Mouse (Mus musculus): ENCODE measurements around the gene Mlxipl.

The Mlxipl gene

GRCm38 (mm10) chr5:135185016-135185415 is 95.3 kb downstream of the Mlxipl start:
- in situ Hi-C loops (cut with MboI, MseI): no loop called here

DNA sequence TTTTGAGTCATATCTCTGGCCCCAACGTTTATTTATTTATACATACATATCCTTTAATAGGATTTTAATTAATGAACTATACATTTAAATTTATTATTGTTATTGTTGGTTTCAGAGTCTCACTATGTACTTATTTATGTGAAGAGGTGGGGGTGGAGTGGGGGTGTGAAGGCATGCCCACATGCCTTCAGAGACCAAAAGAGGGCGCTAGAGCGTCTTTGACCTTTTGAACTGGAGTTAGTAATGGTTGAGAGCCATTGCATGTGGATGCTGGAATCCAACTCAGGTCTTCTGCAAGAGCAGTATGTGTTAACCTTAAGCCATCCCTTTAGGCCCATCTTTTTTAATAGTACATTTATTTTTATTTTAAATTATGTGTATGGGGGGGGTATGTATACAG is 95.9 kb downstream of the Mlxipl start:
- in situ Hi-C loops (cut with MboI, MseI): no loop called here

- in situ Hi-C loops (cut with MboI, MseI): no loop called here
Measured at GRCm38 (mm10) chr5:135186231-135186620, 96.5 kb downstream of the Mlxipl start.

DNA sequence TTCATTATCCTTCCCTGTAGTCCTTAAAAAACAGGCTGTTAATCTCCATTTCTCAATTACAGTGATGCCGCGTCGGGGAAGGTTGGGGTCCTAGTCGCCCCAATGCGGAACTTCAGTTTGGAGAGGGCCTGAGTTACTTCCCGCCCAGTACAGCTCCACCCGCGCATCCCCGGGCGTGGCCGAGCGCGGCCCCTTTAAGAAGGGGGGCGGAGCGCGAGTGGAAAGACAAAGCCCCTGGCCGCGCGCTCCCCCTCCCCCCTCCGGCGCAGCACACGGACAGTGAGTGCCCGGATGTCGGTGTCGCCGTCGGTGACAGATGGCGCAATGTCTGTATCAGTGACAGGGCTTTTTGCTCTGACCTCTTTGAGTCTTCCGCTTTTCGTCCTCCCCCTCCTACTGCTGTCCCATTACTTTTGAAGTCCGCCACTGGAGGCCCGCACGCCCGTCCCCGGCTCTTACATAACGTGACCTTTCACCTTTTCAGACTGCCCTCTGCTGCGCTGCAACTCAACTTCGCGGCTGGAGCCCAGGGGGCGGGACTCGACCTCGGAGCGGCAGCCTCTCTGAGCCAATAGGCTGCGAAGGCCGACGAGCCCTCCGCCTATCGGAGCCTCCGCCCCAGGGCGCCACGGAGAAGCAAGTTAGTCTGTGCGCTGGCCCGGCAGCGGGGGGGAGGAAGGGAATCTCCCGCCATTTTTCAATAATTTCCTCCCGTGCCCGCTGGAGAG is 97.1 kb downstream of the Mlxipl start, which contains the start of gene Baz1b:
TSS of gene Baz1b (plus strand) at position 644 of the 728 bp plus-strand sequence.
- in situ Hi-C loops (cut with MboI, MseI): no loop called here

- in situ Hi-C loops (cut with MboI, MseI): no loop called here
Measured at GRCm38 (mm10) chr5:135187349-135188213, 97.9 kb downstream of the Mlxipl start.
